Mouse (Mus musculus) E14TG2a.4 (cell line): Measurements from ENCODE around the gene Krt82.

Experiments
- CTCF ChIP-seq: conservative IDR thresholded peaks from 2 replicates; pipeline ENCODE4 v1.5.1; 2014; ENCODE audit warnings: low read length
- NANOG ChIP-seq: IDR thresholded peaks from 2 replicates; pipeline ENCODE4 v1.6.1; 2014; ENCODE audit warnings: borderline replicate concordance, low read length, mixed read lengths
- POU5F1 ChIP-seq: IDR thresholded peaks from 2 replicates; pipeline ENCODE4 v1.6.1; 2014; ENCODE audit warnings: low read length, borderline replicate concordance

DNA sequence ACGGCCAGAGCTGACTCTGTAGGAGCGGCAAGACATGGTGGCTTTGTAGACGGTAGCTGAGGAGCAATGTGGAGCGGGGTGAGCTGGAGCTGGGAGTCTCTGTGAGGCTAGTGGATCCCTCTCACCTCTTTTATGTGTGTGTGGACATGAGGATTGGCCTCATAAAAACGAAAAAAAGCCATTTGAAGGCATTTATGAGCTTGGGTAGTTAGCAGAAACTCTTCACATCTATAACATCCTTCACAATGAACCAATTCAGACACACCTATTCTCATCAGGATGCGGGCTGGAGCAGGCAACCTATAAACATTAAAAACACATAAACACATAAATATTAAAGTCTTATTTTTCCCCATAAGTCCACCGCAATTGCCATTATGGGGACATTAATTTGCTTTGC lies 17.7 kb downstream of the Krt82 start, which contains the start of gene Krt84:
- TF ChIP-seq CTCF (no peak), POU5F1 (no peak), NANOG (no peak)
